Mouse (Mus musculus) brain, embryonic 14.5 days (tissue): Measurements from ENCODE around the gene Atl1.

Experiments used
- CTCF ChIP-seq: fragments of 200-500 bp; IDR thresholded peaks from 2 replicates; pipeline ENCODE4 v1.5.1; 2012; ENCODE audit warnings: inconsistent platforms, mild to moderate bottlenecking, moderate library complexity, borderline replicate concordance; ENCODE audit not compliant: insufficient read depth, insufficient read length; ENCODE audit errors: extremely low read depth
- POLR2A ChIP-seq: fragments of 200-500 bp; IDR thresholded peaks from 2 replicates; pipeline ENCODE4 v1.6.1; 2012; ENCODE audit warnings: mild to moderate bottlenecking, inconsistent platforms, borderline replicate concordance; ENCODE audit not compliant: poor library complexity, insufficient read depth, insufficient read length, severe bottlenecking; ENCODE audit errors: extremely low read depth

GRCm38 (mm10) chr12:69884053-69884452 lies 8.4 kb upstream of the Atl1 start:
- TF ChIP-seq POLR2A: no peak
- no peak for TF ChIP-seq CTCF
